Mouse (Mus musculus): ENCODE results near the gene Plekha6. TPM values are rescaled to one million over a fixed set of nuclear protein-coding genes. Genes with fewer than 3 reads are reported as not detected.

The Plekha6 gene
- total and polyA plus RNA-seq, 3 experiments: 11.8 to 28.5 TPM; not detected in 1

GRCm38 (mm10) chr1:133182706-133183095, 18.7 kb downstream of the Plekha6 start:
- TF ChIP-seq NELFE (IDR thresholded peaks at IDR 0.05; ENCODE audit: low read depth, low read length): no peak
- no peak for TF ChIP-seq ZMIZ1 (IDR thresholded peaks at IDR 0.05; ENCODE audit: low read depth, low read length)
- TF ChIP-seq RAD21 (IDR thresholded peaks at IDR 0.05; ENCODE audit: low read depth, low read length): no peak
- no peak for TF ChIP-seq SMC3 (IDR thresholded peaks at IDR 0.05; ENCODE audit: low read depth, low read length)
- no peak for TF ChIP-seq NRF1 (IDR thresholded peaks at IDR 0.05; ENCODE audit: insufficient read depth, low read depth, low read length, poor library complexity, severe bottlenecking)
- no peak for TF ChIP-seq MAX (IDR thresholded peaks at IDR 0.05; ENCODE audit: low read length)
- no peak for TF ChIP-seq SIN3A (IDR thresholded peaks at IDR 0.05; ENCODE audit: low read length)
- TF ChIP-seq CHD1 (IDR thresholded peaks at IDR 0.05; ENCODE audit: low read depth, low read length): no peak
- TF ChIP-seq GABPA (IDR thresholded peaks at IDR 0.05; ENCODE audit: low read depth, low read length): no peak
- TF ChIP-seq ZNF384 (IDR thresholded peaks at IDR 0.05; ENCODE audit: low read depth, low read length): no peak
- TF ChIP-seq GATA1 (IDR thresholded peaks at IDR 0.05; ENCODE audit: low read depth, low read length): no peak
- TF ChIP-seq EP300 (IDR thresholded peaks at IDR 0.05; ENCODE audit: low read depth in 1 of 2, low read length in 2 of 2): no peak
- no peaks in the 10 kb centered on the region for H3K79me2 ChIP-seq (ENCODE audit: control insufficient read depth, insufficient read depth, low read length, poor library complexity)
- no peaks in the 10 kb centered on the region for H3K9me3 ChIP-seq (replicated peaks; ENCODE audit: insufficient read depth, low read length)
- H3K4me3 ChIP-seq (ENCODE audit: control insufficient read depth in 1 of 2, insufficient read depth in 1 of 2, low read depth in 2 of 2, low read length in 2 of 2): no peak overlapping the region
- no peak for DNase-seq (ENCODE audit: low read depth, low spot score)
- H3K36me3 ChIP-seq (ENCODE audit: control insufficient read depth in 1 of 2, insufficient read depth in 2 of 2, low read length in 2 of 2): peaks cover 0 to 2% of the 10 kb centered on the region in 2 experiments; a peak in 1 of 4 replicates
- H3K27me3 ChIP-seq (ENCODE audit: control insufficient read depth in 1 of 2, insufficient read depth in 2 of 2, low read length in 2 of 2): no peaks in the 10 kb centered on the region
- H3K4me1 ChIP-seq (ENCODE audit: control insufficient read depth in 1 of 2, insufficient read depth in 2 of 2, low read length in 2 of 2): no peaks in the 10 kb centered on the region
- no peak overlapping the region for H3K27ac ChIP-seq (ENCODE audit: control insufficient read depth, low read depth, low read length)
- no peak overlapping the region for H3K9ac ChIP-seq (ENCODE audit: control insufficient read depth, low read depth, low read length, poor library complexity, severe bottlenecking)

DNA sequence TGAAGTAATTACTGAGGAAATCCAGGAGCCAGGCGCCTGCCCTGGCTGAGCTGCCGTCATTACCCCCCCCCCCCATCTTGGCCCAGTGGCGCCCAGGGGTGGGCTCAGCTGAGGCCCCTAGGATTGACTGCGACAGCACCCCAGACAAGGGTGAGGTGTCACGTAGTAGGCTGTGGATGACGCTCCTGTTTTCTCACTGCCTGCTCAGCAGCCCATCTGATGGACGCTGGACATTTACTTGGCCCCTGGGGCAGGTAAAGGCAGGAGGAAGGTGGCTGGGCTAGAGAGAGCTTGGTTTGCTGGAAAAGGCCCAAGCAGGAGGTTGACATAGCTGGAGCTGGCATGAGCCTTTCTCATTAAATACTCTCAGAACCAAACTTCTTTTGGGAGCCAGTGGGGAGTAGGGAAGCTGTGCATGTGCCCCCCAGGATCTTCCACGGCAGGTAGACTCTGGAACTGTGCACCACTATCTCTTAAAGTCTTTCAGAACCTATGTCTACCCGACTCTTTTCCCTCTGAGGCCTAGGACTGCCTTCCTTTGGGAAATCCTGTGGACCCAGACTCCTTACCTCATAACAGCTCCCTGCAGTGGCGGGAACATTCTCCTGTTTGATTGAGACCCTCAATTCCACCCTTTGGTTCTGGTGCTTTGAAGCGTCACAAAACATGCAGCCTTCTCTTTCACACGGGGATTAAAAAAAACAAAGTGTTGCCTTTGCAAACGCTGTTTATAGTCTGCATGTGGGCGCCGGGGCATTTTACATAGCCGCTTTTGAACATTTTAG, 19.3 kb downstream of the Plekha6 start:
- no peaks in the 10 kb centered on the region for H3K4me1 ChIP-seq (ENCODE audit: control insufficient read depth in 1 of 2, insufficient read depth in 2 of 2, low read length in 2 of 2)
- H3K9me3 ChIP-seq (replicated peaks; ENCODE audit: insufficient read depth, low read length): no peaks in the 10 kb centered on the region
- H3K27ac ChIP-seq (ENCODE audit: control insufficient read depth, low read depth, low read length): no peak overlapping the region
- no peaks in the 10 kb centered on the region for H3K36me3 ChIP-seq (ENCODE audit: control insufficient read depth in 1 of 2, insufficient read depth in 2 of 2, low read length in 2 of 2)
- DNase-seq (ENCODE audit: low read depth, low spot score): no peak
- TF ChIP-seq JUND (IDR thresholded peaks at IDR 0.05; ENCODE audit: low read depth, low read length) (no peak), ELF1 (IDR thresholded peaks at IDR 0.05; ENCODE audit: low read depth, low read length) (no peak), ETS1 (IDR thresholded peaks at IDR 0.05; ENCODE audit: low read depth, low read length) (no peak), MYC (IDR thresholded peaks at IDR 0.05; ENCODE audit: low read depth, low read length) (no peak), BHLHE40 (IDR thresholded peaks at IDR 0.05; ENCODE audit: borderline replicate concordance, low read depth, low read length) (no peak), NRF1 (IDR thresholded peaks at IDR 0.05; ENCODE audit: insufficient read depth, low read depth, low read length, poor library complexity, severe bottlenecking) (no peak), POLR2AphosphoS5 (IDR thresholded peaks at IDR 0.05; ENCODE audit: borderline replicate concordance, low read depth, low read length) (no peak), KAT2A (conservative IDR thresholded peaks at IDR 0.05; ENCODE audit: low read depth, low read length) (no peak), NELFE (IDR thresholded peaks at IDR 0.05; ENCODE audit: low read depth, low read length) (no peak), E2F4 (IDR thresholded peaks at IDR 0.05; ENCODE audit: borderline replicate concordance, low read depth, low read length) (no peak)
- no peak overlapping the region for H3K9ac ChIP-seq (ENCODE audit: control insufficient read depth, low read depth, low read length, poor library complexity, severe bottlenecking)
- H3K4me3 ChIP-seq (ENCODE audit: control insufficient read depth in 1 of 2, insufficient read depth in 1 of 2, low read depth in 2 of 2, low read length in 2 of 2): no peak overlapping the region
- no peaks in the 10 kb centered on the region for H3K79me2 ChIP-seq (ENCODE audit: control insufficient read depth, insufficient read depth, low read length, poor library complexity)
- H3K27me3 ChIP-seq (ENCODE audit: control insufficient read depth in 1 of 2, insufficient read depth in 2 of 2, low read length in 2 of 2): no peaks in the 10 kb centered on the region

All from MEL (cell line).